Mouse (Mus musculus) kidney, adult 2 months (tissue): ENCODE data around the gene Ubtd1.

Experiments used
- CTCF ChIP-seq: fragments of 200-500 bp; conservative IDR thresholded peaks from 2 replicates; pipeline ENCODE4 v1.5.1; 2011; ENCODE audit warnings: low read depth, mild to moderate bottlenecking, control low read depth, low read length, moderate library complexity, mixed read lengths; ENCODE audit not compliant: insufficient read depth, insufficient read length
- POLR2A ChIP-seq: fragments of 200-500 bp; IDR thresholded peaks from one replicate; pipeline ENCODE4 v1.6.1; 2011; ENCODE audit warnings: low read depth, low read length, control low read depth

- TF ChIP-seq POLR2A = no peak
- no peak for TF ChIP-seq CTCF
Measured at GRCm38 (mm10) chr19:42079950-42080349, 98.4 kb downstream of the Ubtd1 start.
